Mouse (Mus musculus) layer of hippocampus, postnatal 36 days (tissue): ENCODE measurements at regions not wholly inside any gene's neighbourhood (a gene's known extent, or its start where the extent isn't known, plus 50 kb on each side); places are given as distances from the start of the nearest gene placed in this dataset.

Source experiments
- DNase-seq, 2 experiments: peaks; one replicate each; pipeline ENCODE4 v3.0.0; 2022

- DNase-seq = no peak
Observed at GRCm38 (mm10) chr15:68440636-68441035, 1939.9 kb upstream of the Lrrc6 start.

- DNase-seq = peak; percentile 28 to 43
Observed at GRCm38 (mm10) chr15:68435961-68436360, 1935.3 kb upstream of the Lrrc6 start.

DNA sequence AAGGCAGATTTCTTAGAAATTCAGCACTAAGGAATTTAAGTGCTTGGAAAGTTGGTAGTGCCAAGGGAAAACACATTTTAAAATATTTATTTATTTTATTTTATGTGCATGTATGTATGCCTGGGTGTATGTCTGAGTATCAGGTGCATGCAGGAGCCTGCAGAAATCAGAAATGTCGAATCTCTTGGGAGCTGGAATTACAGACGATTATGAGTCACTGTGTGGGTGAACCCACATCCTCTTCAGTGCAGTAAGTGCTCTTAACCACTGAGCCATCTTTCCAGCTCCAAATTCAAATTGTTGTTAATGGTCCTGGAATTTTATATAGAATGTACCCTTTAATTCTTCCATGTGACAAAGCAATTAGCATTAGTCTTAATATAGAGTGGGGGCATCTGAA is 1930.5 kb upstream of the Lrrc6 start:
- DNase-seq = no peak

- no peak for DNase-seq
Observed at GRCm38 (mm10) chr15:68430486-68430885, 1929.8 kb upstream of the Lrrc6 start.

DNA sequence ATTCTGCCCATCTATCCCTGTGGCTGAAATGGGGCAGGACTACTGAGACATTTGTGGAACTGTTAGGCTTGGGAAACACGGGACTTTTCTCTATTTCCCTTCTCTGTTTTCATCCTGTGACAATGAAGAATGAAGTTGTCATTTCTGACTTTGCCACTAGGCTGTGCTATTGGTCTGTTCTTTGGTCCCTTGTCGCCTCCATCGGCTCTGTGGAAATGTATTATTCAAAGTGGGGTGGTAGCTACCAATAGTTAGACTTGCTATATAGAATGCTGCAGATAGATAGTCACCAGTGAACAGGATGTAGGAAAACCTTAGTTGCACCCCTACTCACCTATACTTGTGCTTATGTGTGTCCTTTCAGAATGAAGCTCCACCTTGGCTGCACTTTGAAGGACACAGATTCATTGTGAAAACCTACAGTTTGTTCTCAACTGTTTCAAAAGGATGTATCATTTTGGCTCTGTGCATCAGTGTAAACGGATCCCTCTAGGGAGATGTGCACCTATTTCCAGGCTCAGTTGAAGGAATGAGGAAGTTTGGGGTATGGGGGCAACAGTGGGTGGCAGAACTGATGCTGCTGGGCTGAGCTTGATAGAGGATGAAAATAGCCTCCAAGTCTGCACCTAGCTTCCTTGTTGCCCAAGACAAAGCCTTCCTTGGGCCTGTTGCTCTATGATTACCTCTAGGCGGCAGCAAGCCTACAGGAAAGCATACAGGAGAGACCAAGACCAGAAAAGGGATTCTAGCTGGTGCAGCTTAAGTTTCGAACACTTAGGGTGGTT is 1927.9 kb upstream of the Lrrc6 start:
- DNase-seq = peak; percentile 23 to 63

DNA sequence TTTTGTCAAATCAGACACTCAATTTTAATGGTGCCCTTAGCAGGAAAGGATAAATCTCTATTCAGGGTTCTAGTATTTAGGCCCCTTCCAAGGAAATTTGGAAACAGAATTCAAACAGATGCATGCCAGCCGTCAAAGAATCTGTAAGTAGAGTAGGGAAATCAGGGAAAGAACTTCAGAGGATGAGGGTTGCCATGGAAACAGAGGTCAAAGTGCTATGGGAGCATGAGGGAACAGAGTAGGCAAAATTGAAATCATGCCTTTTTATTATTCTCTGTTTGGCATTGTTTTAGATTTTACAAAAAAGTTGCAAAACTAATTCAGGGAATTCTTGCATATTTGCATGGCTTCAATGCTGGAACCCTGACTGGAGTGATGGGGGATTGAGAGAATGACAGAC is 1916.4 kb upstream of the Lrrc6 start:
- DNase-seq = no peak

- DNase-seq = no peak
Observed at GRCm38 (mm10) chr15:68415401-68415925, 1914.8 kb upstream of the Lrrc6 start.

- DNase-seq = no peak
Observed at GRCm38 (mm10) chr15:68414047-68414446, 1913.3 kb upstream of the Lrrc6 start.

DNA sequence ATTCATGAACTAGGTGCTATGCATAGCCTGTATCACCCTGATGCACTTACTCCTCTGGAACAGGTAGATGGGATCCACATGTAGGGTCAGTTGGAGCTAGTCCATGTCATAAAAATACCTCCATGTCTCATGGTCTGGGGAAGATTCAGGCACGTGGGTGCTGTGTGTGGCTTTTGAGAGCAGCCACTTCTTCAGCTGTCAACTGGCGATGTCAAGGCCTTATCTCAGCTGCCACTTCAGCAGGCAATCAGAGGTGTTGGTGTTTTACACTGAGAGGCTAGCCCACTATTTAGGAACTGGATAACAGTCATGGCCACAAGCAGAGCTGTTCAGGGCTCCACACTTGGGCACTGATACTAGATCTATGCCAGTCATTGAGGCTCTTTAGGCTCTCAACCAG is 1912.0 kb upstream of the Lrrc6 start:
- DNase-seq = no peak

DNA sequence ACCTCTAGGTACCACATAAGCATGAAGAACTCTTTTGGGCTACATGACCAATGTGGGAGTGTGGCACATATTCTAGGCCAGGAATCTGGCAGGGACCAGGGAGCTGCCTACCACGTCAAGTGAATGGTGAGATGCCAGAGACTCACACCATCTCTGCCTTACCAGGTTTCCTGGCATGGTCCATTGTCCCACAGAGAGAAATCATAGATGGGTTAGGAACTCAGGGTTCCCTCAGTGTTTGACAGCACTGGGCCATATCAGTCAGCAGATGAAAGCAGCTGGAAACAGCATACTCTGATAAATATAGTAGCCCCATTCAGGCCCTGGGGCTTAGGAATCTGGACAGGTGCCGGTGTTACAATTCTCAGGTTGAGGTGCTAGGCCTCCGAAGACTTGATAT is 1911.4 kb upstream of the Lrrc6 start:
- DNase-seq = no peak

- DNase-seq = no peak
Observed at GRCm38 (mm10) chr15:68403554-68404070, 1902.9 kb upstream of the Lrrc6 start.

- DNase-seq = no peak
Observed at GRCm38 (mm10) chr15:68401726-68402125, 1901.0 kb upstream of the Lrrc6 start.

- no peak for DNase-seq
Observed at GRCm38 (mm10) chr15:68401006-68401405, 1900.3 kb upstream of the Lrrc6 start.

GRCm38 (mm10) chr15:68396566-68396965 is 1895.9 kb upstream of the Lrrc6 start:
- DNase-seq = no peak

- DNase-seq = no peak
Observed at GRCm38 (mm10) chr15:68394749-68395148, 1894.0 kb upstream of the Lrrc6 start.

DNA sequence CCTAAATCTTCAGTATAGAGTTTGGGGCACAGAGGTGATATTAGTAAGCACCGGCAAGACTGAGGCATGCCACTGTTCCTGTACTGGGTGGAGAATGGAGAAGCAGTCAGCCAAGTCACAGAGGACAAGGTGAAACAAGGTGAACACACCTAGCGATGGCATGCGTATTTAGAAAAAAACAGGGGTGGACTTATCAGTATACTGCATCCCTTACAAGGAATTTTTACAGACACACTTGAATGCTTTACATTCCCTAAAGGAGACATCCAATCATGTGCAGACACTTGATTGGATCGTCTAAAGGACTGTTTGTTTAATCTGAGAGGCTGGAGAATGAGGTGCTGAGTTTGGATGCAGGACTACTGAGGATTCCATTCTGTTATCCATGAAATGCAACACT is 1893.4 kb upstream of the Lrrc6 start:
- DNase-seq = no peak

DNA sequence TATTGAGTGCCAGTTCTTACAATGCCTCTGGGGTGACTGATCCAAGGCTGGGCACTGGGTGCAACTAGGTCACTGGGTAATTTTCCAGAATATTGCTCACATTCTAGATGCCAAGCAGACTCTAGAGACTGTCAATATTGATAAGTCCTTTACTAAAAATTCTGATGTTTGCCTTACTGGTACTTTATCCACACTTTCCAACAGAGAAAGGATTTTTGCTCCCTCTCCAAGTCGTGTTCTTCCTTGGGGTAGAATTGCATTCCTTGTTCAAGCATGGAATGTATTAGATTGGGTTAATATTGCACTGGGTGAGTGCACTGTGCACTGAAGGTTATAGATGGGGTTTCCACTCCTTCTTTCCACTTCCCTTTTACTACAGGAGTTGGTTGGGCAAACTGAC is 1891.0 kb upstream of the Lrrc6 start:
- DNase-seq = no peak

DNA sequence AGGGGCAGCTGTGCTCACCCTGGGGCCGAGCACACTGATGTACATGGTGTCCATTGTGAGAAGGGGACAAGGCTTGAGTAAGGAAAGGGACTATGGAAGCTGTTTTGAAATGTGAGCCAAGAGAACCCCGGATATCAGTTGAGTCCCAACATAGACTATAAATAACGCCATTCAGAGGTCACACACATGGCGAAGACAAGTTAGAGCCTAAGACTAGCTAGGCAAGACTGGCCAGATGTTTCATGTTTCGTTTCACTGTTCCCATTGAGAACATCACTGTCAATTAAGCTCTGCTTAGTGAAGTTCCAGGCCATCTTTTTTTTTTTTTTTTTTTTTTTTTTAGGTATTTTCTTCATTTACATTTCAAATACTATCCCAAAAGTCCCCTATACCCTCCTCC is 1889.1 kb upstream of the Lrrc6 start:
- DNase-seq = no peak

- DNase-seq = no peak
Observed at GRCm38 (mm10) chr15:68387349-68388065, 1886.8 kb upstream of the Lrrc6 start.

DNA sequence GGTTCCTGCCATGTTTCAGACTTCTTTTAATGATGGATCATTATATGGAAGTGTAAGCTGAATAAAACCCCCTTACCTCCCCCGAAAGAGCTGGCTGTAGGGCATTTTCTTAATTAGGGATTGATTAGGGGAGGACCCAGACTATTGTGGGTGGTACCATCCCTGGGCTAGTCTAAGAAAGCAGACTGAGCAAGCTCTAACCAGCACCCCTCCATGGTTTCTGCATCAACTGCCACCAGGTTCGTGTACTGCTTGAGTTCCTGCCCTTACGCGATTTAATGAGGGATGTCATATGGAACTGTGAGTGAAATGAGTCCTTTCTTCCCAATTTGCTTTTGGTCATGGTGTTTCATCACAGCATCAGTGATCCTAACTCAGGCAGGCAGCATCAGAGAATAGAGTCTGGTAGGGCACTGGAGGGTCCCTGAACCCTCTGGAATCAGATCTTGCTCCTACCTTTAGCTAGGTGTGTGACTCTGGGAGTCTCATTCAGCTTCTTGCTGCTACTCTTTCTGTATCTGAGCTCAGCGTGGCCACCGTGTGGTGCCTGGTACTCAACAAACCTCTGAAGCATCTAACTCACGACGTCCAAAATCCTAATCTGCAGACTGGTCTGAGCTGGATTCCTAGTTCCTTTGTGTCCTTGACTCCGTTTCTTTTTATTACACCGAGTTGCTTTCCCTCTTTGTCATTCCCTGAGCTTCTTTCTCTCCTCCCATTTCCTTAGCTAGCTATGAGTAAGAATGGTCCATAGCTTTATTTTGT is 1884.0 kb upstream of the Lrrc6 start:
- DNase-seq = no peak

GRCm38 (mm10) chr15:68375166-68375565 is 1874.5 kb upstream of the Lrrc6 start:
- no peak for DNase-seq

- DNase-seq = no peak
Observed at GRCm38 (mm10) chr15:68366816-68367215, 1866.1 kb upstream of the Lrrc6 start.
